Mouse (Mus musculus): ENCODE results near the gene Gpt2.

Gene Gpt2

GRCm38 (mm10) chr8:85526105-85526504, 33.7 kb downstream of the Gpt2 start:
- DNase-seq (ENCODE audit: low read depth, low spot score): peak; percentile 33

- no peak for DNase-seq (ENCODE audit: low read depth, low spot score)
Measured at GRCm38 (mm10) chr8:85528959-85529358, 36.6 kb downstream of the Gpt2 start.

DNA sequence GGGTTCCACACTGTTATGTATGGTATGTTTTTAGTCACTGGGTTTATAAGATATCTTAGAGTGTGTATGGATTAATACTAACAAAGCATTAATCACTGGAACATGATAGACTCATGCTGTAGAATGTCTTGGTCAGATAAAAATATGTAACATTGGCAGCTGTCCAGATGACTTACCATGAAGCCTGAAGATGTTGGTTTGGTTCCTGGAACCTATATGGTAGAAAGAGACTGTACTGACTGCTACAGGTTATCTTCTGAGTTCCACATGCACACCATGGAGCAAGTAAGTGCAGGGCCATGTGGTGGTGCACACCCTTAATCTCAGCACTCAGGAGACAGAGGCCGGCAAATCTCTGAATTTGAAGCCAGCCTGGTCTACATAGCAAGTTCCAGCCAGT, 38.3 kb downstream of the Gpt2 start:
- no peak for DNase-seq (ENCODE audit: low read depth, low spot score)

DNA sequence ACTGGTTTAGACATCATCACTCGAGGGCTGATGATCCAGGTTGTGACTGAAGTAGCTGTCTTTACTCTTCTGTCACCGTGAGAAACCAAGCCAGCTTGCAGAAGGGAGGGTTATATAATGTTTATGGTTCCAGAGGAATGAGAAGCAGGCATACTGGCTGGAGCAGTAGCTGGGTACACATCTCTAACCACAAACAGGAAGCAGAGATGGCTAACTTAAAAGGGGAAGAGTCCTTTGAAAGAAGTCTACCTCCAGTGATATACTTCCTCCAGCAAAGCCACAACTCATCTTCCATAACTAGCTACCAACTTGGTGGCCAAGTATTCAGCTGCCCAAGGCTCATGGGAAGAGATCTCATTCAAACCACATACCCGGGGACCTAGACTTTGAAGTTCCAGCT, 39.1 kb downstream of the Gpt2 start:
- no peak for DNase-seq (ENCODE audit: low read depth, low spot score)

DNA sequence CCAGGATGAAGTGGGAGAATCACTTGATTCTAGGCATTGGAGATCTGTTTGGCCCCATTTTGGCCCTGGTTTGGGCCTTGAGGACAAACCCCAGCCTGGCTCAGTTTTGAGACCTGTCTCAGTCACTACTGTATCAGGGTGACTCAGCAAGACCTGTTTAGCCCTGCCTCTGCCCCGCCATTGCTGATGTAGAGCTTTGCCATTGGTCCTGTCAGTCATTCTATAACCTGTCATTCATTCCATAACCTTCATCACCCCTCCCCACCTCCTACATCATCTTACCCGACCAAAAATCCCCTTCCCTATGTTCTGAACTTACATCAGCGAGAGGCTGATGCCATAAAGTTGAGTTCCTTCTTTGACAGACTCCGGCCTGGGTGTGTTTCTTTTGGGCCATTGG, 40.5 kb downstream of the Gpt2 start:
- no peak for DNase-seq (ENCODE audit: low read depth, low spot score)

GRCm38 (mm10) chr8:85533434-85533833, 41.1 kb downstream of the Gpt2 start:
- no peak for DNase-seq (ENCODE audit: low read depth, low spot score)

DNA sequence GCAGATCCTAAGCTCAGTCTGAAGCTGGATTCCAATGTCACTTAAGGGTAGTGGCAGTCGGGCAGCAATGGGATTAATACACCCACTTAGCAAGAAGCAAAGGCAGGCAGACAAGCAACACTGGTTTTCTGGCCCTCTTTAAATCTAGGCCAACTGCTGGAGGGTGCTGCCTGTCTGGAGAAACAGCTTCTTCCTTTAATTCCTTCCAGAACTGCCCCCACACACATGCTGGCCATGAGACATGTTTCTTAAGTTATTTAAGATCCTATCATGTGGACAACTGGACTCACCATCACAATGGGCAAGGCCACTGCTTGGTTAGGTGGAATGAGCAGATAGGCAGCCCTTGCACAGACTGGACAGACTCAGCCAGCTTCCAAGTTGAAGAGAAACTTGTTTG, 41.8 kb downstream of the Gpt2 start:
- no peak for DNase-seq (ENCODE audit: low read depth, low spot score)

DNA sequence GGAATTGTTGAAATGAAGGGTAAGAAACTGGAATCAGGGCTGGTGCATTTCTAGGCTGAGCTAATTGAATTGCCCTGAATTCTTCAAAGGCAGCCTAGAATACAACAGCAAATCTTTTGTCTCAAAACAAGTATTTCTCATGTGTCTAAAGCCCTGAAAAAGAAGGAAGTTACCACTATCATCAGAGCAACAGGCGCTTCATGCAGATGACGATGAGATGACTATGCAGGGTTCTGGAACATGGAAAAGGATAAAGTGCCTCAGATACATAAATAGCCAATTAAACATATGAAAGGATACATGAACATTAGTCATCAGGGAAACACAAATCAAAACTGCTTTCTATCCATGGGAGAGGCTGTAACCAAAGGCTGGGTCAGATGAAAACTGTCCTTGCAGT, 44.0 kb downstream of the Gpt2 start:
- DNase-seq (ENCODE audit: low read depth, low spot score): no peak

DNA sequence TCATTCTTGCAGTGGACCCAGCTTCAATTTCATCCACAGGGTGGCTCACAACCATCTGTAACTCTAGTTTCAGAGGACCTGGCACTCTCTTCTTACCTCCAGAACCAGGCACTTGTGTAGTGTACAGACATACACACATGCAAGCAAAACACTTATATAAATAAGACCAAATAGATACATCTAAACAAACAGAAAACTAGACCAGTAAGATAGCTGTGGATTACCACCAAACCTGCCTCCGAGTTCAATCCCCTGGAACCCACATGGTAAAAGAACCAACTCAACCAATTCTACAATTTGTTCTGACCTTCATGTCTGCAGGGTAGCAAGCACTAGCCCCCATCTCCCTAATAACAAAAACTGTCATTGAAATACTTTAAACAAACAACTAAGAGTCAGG, 59.6 kb downstream of the Gpt2 start:
- DNase-seq (ENCODE audit: low read depth, low spot score): no peak

DNA sequence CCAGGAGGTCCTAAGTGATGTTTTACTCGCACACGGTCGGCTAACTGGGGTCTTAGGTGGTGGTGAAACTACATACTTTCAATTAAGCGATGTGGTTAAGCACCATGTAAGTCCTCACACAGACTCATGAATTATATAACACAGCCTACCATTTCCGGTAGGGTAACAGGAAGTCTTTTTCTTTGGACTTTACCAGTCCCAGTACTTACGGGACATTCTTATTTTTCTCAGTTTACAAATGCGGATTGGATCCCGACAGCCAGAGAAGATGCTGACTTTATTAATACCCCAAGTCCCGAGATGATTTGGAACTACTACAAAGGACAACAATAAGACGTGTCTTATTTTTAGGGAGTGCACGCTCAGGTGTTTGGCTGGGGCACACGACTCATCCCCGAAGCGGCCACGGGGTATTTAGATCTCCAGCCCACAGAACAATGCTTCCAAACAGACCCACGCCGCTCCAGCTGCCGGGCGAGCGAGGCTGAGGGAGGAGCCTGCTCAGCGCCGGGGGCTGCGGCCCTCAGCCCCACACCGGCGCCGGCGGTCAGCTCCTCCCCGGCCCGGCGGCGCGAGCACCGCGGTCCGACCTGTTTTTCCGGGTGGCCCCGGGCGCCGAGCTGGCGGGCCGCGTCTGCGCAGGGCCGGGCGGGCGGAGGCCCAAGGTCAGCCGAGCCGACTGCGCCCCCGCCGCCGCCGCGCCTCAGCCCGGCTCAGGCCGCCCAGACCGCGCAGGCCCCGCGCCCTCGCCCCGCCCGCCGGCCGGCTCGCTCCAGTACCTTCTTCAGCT, 62.2 kb downstream of the Gpt2 start:
- DNase-seq (ENCODE audit: low read depth, low spot score): peak; percentile 18

GRCm38 (mm10) chr8:85555181-85556145, 63.1 kb downstream of the Gpt2 start, which contains the start of gene Dnaja2:
Gene Dnaja2 (minus strand): TSS chr8:85555344.
- peak; percentile 66 for DNase-seq (ENCODE audit: low read depth, low spot score)

DNA sequence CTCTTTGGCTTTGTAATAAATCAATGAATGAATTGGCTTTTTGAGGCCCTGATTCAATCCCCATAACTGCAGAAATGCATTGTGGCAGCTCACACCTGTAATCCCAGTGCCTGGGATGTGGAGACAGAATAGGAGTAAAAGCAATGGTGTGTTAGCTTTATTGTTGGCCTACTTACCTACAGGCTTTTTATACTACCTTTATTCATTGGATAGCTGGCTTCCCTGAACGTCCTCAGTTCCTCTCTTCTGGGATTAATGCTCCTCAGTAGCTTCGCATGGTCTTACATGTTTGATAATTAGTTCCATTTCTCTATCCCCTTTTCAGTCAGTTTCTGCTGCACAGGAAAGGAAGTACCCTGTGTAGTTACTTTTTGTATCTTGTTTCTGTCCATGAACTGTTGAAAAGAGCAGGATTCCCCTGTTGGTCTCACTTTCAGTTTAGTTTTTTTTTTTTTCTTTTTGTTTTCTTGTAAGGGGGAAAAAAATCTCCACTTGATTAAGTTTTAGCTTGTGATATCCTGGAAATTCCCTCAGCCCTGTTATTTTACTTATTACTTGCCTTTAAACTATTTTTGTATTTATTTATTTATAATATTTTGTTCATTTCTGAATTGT, 64.7 kb downstream of the Gpt2 start:
- DNase-seq (ENCODE audit: low read depth, low spot score): no peak

DNA sequence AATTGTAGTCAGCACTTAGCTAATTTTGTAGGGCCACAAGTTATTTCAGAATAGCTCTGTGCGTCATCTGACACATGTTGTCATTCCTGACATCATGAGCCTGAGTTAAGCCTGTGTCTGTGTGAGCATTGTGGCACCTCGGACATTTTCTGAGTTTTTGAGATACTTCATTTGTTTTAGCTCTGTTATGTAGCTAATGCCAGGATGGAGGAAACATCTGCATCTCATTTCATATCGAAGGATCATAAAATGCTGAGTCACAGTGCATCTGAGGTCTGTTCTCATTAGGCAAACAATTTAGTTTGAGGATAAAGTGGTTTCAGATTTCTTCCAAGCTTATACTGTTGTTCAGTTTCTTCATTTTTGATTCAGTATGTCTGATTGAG, 65.2 kb downstream of the Gpt2 start:
- DNase-seq (ENCODE audit: low read depth, low spot score): no peak

GRCm38 (mm10) chr8:85559201-85559600, 66.8 kb downstream of the Gpt2 start:
- DNase-seq (ENCODE audit: low read depth, low spot score): no peak

DNA sequence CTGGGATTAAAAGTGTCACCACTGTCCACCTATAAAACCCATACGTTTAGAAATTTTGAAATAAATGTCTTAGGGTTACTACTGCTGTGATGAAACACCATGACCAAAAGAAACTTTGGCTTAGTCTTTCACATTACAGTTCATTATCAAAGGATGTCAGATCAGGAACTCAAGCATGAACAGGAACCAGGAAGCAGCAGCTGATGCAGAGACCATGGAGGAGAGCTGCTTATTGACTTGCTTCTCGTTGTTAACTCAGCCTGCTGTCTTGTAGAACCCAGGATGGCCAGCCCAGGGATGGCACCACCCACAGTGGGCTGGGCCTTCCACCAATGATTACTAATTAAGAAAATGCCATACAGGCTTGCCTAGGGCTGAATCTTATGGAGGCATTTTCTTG, 67.6 kb downstream of the Gpt2 start:
- DNase-seq (ENCODE audit: low read depth, low spot score): no peak

GRCm38 (mm10) chr8:85563336-85563735, 71.0 kb downstream of the Gpt2 start:
- DNase-seq (ENCODE audit: low read depth, low spot score): no peak

DNA sequence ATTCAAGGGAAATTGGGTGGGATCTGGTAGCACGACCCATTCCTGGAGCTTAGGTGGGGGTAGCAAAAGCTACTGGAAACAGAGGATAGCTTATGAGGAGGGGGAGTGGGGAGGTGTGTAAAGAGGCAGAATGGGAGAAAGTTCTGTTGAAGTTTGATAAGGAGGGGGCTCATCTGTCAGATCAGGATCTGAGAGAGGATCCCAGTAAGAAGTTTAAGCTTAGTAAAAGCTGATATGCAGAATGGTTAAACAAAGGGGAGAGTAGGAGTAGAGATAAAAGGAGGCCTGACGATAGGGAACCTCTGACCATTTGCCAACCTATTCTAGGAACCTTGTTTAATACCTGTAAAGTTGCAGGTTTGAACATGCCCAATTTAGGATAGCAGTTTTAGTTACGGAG, 72.8 kb downstream of the Gpt2 start:
- no peak for DNase-seq (ENCODE audit: low read depth, low spot score)

GRCm38 (mm10) chr8:85567801-85568200, 75.4 kb downstream of the Gpt2 start:
- DNase-seq (ENCODE audit: low read depth, low spot score): no peak

DNA sequence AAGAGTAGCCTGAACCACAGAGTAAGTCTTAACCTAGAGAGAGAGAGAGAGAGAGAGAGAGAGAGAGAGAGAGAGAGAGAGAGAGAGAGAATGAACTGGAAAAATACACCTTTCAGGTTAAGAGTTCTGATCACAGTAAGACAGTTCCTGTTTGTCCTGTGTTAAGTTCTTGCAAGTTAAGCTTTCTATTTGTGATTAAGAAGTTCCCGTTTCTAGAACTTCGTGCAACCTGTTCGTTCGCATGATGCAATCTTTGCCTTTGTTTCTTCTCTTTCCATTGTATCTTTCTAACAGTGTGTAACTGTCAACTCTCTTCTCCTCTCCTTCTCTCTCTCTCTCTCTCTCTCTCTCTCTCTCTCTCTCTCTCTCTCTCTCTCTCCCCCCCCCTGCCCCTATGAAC, 78.1 kb downstream of the Gpt2 start:
- no peak for DNase-seq (ENCODE audit: low read depth, low spot score)

GRCm38 (mm10) chr8:85573972-85574496, 81.7 kb downstream of the Gpt2 start:
- no peak for DNase-seq (ENCODE audit: low read depth, low spot score)
